In the genomic region with DNA sequence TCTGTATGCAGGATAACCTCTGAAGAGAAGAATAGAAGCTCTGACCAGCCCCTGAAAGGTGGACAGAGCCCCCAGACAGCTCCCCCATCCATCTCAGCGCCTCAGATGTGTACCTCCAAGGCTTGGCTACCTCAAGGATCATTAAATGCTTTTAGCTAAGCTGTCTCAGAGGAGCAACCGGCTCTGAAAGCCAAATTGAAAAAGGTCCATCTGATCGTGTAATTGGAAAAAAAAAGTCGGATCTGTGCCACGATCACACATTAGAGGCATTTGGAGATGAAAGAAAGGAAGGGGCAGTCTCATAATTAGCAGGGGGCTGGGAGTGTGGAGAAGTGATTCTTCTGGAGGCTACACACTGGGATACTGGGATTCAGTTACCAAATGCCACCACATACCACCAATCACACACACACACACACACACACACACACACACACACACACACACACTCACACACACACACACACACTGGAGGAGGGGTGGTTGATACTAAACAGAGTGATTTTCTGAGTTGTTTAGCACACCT, we compare ENCODE assay signal across 18 mouse cellular contexts.
"Had no signal": no experiment of that assay in that cellular context is flagged by ENCODE, and none has a peak within 500 bp of the region (broad histone marks: within the 10 kb centered on the region; RNA-seq: fewer than 3 reads in every experiment).

No protein-coding gene starts in this region.

- H3K27me3 ChIP-seq: limb, embryonic 12.5 days; liver, embryonic 13.5 days; lung, embryonic 15.5 days; megakaryocyte, embryonic 14.5 days; midbrain, embryonic 12.5 days; stomach, embryonic 15.5 days had no signal

- DNase-seq: kidney, postnatal 10 days; kidney, postnatal 4 days; liver; liver, embryonic 13.5 days; liver, postnatal 0 days; lung, postnatal 14 days; right cerebral cortex, postnatal 4 days; spleen, adult 18-20 months; thymus, adult 2 months; thymus, postnatal 36 days had no signal

- ATAC-seq: liver, postnatal 0 days; midbrain, embryonic 16.5 days had no signal

- H3K9me3 ChIP-seq: limb, embryonic 12.5 days; liver, embryonic 13.5 days; lung, embryonic 15.5 days; midbrain, embryonic 12.5 days; stomach, embryonic 15.5 days had no signal

- H3K4me1 ChIP-seq: liver, embryonic 13.5 days; lung, embryonic 15.5 days; megakaryocyte, embryonic 14.5 days; stomach, embryonic 15.5 days had no signal

- H3K36me3 ChIP-seq: limb, embryonic 12.5 days; liver, embryonic 13.5 days; lung, embryonic 15.5 days; midbrain, embryonic 12.5 days; stomach, embryonic 15.5 days had no signal

- H3K9ac ChIP-seq: limb, embryonic 12.5 days; liver, embryonic 13.5 days; liver, postnatal 0 days; lung, embryonic 15.5 days; midbrain, embryonic 12.5 days; stomach, embryonic 15.5 days had no signal

- H3K4me2 ChIP-seq: limb, embryonic 12.5 days; liver, embryonic 13.5 days; lung, embryonic 15.5 days; midbrain, embryonic 12.5 days; stomach, embryonic 15.5 days had no signal

- H3K4me3 ChIP-seq: layer of hippocampus, adult 2 months; limb, embryonic 12.5 days; liver, embryonic 13.5 days; lung, embryonic 15.5 days; megakaryocyte, embryonic 14.5 days; midbrain, embryonic 12.5 days; stomach, embryonic 15.5 days had no signal

- H3K27ac ChIP-seq: layer of hippocampus, adult 2 months; limb, embryonic 12.5 days; liver, embryonic 13.5 days; lung, embryonic 15.5 days; macrophage; midbrain, embryonic 12.5 days; stomach, embryonic 15.5 days had no signal
